Mouse (Mus musculus): ENCODE measurements around the gene Sbf2. TPM values are rescaled to one million over a fixed set of nuclear protein-coding genes. Genes with fewer than 3 reads are reported as not detected.
"Not testable (repeated sequence)": the region's sequence is repeated elsewhere in the genome, so short reads cannot be mapped to it uniquely, and the experiment has no call there.

The Sbf2 gene
- polyA plus RNA-seq, 1 experiment from 2014 or later = 62.1 TPM

DNA sequence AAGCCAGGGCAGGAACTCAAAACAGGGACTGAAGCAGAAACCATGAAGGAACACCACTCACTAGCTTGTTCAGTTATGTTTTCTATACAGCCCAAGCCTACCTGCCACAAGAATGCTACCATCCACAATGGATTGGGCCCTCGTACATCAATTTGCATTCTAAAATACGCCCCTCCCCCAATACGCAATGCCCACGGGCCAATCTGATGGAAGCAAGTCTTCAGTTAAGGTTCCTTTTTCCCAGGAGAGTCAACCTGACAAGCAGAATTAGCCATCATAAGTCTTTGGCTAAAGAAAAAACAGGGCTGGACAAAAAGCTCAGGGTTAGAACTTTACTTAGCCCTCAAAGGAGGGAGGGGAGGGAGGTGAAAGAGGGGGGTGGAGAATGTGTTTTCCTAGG is 9.2 kb downstream of the Sbf2 start:
- H3K9ac ChIP-seq = no peak overlapping the region
- no peak overlapping the region for H3K4me2 ChIP-seq
- WGBS = 77% methylated on average over 4 of the region's 4 CpGs
- no peak for ATAC-seq (ENCODE audit: low FRiP score)
- no peak overlapping the region for H3K27ac ChIP-seq
- H3K4me3 ChIP-seq = no peak overlapping the region
- no peaks in the 10 kb centered on the region for H3K27me3 ChIP-seq
- H3K9me3 ChIP-seq = no peaks in the 10 kb centered on the region
- no peaks in the 10 kb centered on the region; the same call in 1 of the 2 replicates for H3K4me1 ChIP-seq (replicated peaks)
- no peaks in the 10 kb centered on the region for H3K36me3 ChIP-seq

DNA sequence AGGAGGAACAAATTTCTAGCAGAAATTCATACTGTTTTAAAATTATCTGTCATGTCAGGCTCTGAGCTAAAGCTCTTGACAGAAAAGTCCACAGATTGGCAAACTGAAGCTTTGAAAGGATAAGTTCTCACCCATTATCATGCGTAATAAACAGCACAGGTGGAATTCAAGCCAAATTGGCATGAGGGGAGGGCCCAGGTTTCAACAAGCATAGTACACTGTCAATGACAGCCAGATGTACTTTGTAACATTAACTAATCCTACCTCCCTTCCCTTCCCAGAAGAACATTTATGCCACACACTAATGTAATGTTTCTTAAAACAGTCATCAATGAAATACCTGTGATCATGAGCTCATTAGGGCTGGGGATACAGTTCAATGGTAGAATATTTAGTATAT is 17.6 kb downstream of the Sbf2 start:
- no peaks in the 10 kb centered on the region for H3K27me3 ChIP-seq
- H3K4me3 ChIP-seq = no peak overlapping the region
- H3K9ac ChIP-seq = no peak overlapping the region
- H3K27ac ChIP-seq = no peak overlapping the region
- 93% methylated on average over 1 of the region's 1 CpGs for WGBS
- H3K36me3 ChIP-seq = peaks cover 7% of the 10 kb centered on the region
- no peaks in the 10 kb centered on the region for H3K9me3 ChIP-seq
- H3K4me1 ChIP-seq (replicated peaks) = no peaks in the 10 kb centered on the region
- H3K4me2 ChIP-seq = no peak overlapping the region
- no peak for ATAC-seq (ENCODE audit: low FRiP score)

GRCm38 (mm10) chr7:110593991-110594390 is 20.7 kb downstream of the Sbf2 start:
- H3K9ac ChIP-seq; H3K4me3 ChIP-seq; H3K9me3 ChIP-seq; H3K27ac ChIP-seq; H3K27me3 ChIP-seq; H3K4me2 ChIP-seq; ATAC-seq (ENCODE audit: low FRiP score); H3K36me3 ChIP-seq; H3K4me1 ChIP-seq (replicated peaks): not testable (repeated sequence)
- WGBS = 93% methylated on average over 3 of the region's 3 CpGs

DNA sequence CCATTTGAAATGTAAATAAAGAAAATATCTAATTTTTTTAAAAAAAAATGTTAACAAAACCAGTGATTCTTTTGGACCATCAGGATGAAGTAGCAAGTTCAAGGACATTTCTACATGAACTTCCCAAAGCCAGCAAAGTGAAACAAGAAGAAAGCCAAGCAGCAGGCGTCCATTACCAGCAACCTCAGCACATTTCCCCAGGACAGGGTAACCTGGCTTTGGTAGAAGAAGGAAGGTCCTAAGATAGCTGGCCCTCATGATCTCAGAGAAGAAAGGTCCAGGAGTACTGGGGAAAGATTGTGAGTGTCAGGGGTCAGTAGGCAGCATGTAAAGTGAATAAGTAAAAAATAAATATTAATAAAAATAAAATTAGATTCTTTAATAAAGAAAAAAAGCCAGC is 27.0 kb downstream of the Sbf2 start:
- no peaks in the 10 kb centered on the region for H3K27me3 ChIP-seq
- H3K4me2 ChIP-seq = no peak overlapping the region
- no peak for ATAC-seq (ENCODE audit: low FRiP score)
- H3K9me3 ChIP-seq = no peaks in the 10 kb centered on the region
- H3K4me3 ChIP-seq = no peak overlapping the region
- H3K9ac ChIP-seq = no peak overlapping the region
- H3K36me3 ChIP-seq = no peaks in the 10 kb centered on the region
- WGBS = 79% methylated on average over 1 of the region's 1 CpGs
- no peaks in the 10 kb centered on the region for H3K4me1 ChIP-seq (replicated peaks)
- no peak overlapping the region for H3K27ac ChIP-seq

DNA sequence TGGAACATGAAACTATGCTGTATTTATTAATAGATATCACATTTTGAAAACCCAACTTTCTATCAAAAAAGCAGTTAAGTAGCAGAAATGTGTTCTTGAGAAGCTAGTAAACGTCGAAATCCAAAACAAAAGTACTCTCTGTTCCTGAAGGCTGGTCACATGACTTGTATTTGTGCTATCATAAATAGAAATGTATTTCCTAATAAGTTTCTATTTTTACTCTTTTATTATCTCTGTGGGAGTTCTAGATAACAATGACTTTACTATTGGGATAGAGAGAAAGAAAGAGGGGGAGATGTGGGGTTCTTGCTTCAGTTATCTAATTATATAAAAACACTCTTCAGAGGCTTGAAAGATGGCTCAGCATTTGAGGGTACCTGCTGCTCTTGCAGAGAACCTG is 29.5 kb downstream of the Sbf2 start:
- H3K27me3 ChIP-seq = no peaks in the 10 kb centered on the region
- no peaks in the 10 kb centered on the region for H3K9me3 ChIP-seq
- H3K27ac ChIP-seq = no peak overlapping the region
- H3K4me1 ChIP-seq (replicated peaks) = no peaks in the 10 kb centered on the region
- H3K9ac ChIP-seq = no peak overlapping the region
- no peak overlapping the region for H3K4me3 ChIP-seq
- ATAC-seq (ENCODE audit: low FRiP score) = no peak
- 81% methylated on average over 2 of the region's 2 CpGs for WGBS
- H3K36me3 ChIP-seq = no peaks in the 10 kb centered on the region
- H3K4me2 ChIP-seq = no peak overlapping the region

DNA sequence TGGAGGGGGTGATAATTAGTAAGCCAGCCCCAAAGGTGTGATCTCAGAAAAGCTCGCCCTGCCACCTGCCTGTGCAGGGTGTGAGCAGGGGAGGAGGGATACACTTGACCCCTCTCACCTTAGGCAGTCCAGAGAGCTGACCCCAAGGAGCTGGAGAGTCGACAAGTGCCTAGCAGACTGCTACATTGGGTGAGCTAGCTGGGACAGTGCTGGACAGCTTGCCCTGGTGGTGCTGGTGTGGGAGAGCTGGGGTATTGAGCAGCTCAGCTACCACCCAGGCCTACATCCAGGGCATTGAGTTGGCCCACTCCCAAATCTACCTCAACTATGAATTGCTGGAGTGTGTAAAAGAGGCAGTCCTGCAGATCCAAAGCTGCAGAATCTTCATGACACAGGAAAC is 30.6 kb downstream of the Sbf2 start:
- ATAC-seq (ENCODE audit: low FRiP score) = peak; percentile 49; the same call in 1 of the 2 replicates
- H3K4me2 ChIP-seq = no peak overlapping the region
- no peaks in the 10 kb centered on the region for H3K9me3 ChIP-seq
- H3K4me1 ChIP-seq (replicated peaks) = no peaks in the 10 kb centered on the region
- WGBS = 78% methylated on average over 2 of the region's 2 CpGs
- H3K27me3 ChIP-seq = no peaks in the 10 kb centered on the region
- no peak overlapping the region for H3K4me3 ChIP-seq
- H3K9ac ChIP-seq = no peak overlapping the region
- H3K27ac ChIP-seq = no peak overlapping the region
- H3K36me3 ChIP-seq = no peaks in the 10 kb centered on the region

DNA sequence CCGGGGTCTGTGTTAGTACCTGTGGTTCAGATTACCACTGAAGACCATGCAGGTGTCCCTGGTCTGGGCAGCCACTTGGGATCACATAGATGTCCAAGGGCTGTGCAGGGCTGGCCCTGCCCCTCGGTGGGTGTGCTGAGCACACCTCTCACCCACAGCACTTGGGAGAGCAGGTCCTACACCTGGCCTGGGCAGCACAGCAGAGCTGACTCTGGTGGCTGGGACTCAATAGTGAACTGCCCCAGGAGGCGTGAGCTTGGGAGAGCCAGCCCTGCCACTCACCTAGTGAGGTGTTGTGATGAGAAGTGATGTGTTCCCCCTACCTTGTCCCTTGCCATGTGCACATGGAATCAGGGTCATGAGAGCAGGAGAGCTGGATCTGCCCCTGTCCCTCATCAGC is 31.0 kb downstream of the Sbf2 start:
- no peaks in the 10 kb centered on the region for H3K36me3 ChIP-seq
- H3K27me3 ChIP-seq = no peaks in the 10 kb centered on the region
- H3K9ac ChIP-seq = no peak overlapping the region
- peak; percentile 57 for ATAC-seq (ENCODE audit: low FRiP score)
- no peaks in the 10 kb centered on the region for H3K4me1 ChIP-seq (replicated peaks)
- H3K9me3 ChIP-seq = no peaks in the 10 kb centered on the region
- no peak overlapping the region for H3K4me2 ChIP-seq
- 94% methylated on average over 3 of the region's 3 CpGs for WGBS
- H3K4me3 ChIP-seq = no peak overlapping the region
- H3K27ac ChIP-seq = no peak overlapping the region

DNA sequence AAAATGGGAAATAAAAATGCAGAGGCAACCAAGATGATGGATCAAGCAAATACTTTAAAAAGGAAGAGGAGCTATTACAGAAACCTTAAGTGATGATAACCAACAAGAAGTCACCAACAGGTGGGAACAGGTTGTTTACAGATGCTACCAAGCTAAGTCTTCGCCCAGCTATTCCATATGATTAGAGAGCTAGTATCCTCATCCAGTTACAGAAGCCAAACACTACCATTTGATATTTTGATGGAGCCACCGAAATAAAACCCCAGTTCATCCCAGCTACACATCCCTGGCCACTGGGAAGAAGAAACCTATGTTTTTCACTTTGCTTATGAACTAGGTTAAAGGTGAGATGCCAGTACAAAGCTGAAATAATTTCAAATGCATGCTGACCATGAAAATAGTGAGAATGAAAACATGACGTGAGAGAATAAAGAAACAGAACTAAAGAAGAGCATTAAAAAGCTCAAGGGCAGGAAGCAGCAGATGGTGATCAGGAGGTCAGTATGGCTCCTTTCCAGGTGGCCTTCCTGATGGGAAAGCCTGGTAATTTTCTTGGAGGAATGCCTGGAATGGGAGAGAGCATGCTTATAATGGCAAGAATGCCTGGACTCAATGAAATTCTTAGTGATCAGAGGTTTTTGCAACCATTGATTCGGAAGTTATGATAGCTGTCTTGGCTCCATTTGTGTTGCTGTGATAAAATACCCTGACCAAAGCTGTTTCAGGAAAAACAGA is 48.7 kb downstream of the Sbf2 start:
- Histone ChIP-seq H3K4me3 (no peak overlapping the region), H3K36me3 (peaks cover 3% of the 10 kb centered on the region; the same call in 1 of the 2 replicates), H3K9me3 (no peaks in the 10 kb centered on the region), H3K9ac (no peak overlapping the region), H3K27me3 (no peaks in the 10 kb centered on the region), H3K27ac (no peak overlapping the region), H3K4me2 (no peak overlapping the region), H3K4me1 (replicated peaks) (0 out of 2 replicates have a peak, but pooled peaks cover 3% of the 10 kb centered on the region)
- ATAC-seq (ENCODE audit: low FRiP score) = no peak
- WGBS = 87% methylated on average over 4 of the region's 4 CpGs

DNA sequence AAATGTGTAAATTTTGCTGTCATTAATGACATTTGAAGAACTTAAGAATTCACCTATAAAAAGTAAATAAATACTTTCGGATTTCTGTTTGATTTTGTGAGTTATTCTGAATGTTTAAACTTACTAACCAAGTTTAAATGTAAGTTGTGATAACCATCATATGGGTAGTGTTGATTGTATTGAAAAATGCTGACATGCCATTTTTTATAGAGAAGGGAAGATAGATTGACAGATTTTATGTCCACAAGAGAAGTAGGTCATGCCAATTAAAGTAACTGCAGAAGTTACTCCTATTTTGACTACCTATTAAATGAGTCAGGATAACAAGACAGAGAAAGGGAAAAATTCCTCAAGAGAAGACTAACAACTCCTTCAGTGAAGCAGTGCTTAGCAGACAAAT is 53.1 kb downstream of the Sbf2 start:
- Histone ChIP-seq H3K27me3 (no peaks in the 10 kb centered on the region), H3K9me3 (no peaks in the 10 kb centered on the region), H3K27ac (no peak overlapping the region), H3K4me1 (replicated peaks) (0 out of 2 replicates have a peak, but pooled peaks cover 3% of the 10 kb centered on the region), H3K4me2 (no peak overlapping the region), H3K9ac (no peak overlapping the region), H3K4me3 (no peak overlapping the region), H3K36me3 (peaks cover 14% of the 10 kb centered on the region)
- WGBS = 90% methylated on average over 1 of the region's 1 CpGs
- no peak for ATAC-seq (ENCODE audit: low FRiP score)

- Histone ChIP-seq H3K27me3 (no peaks in the 10 kb centered on the region), H3K4me1 (replicated peaks) (no peaks in the 10 kb centered on the region), H3K9ac (no peak overlapping the region), H3K36me3 (peaks cover 14% of the 10 kb centered on the region), H3K9me3 (no peaks in the 10 kb centered on the region), H3K27ac (no peak overlapping the region), H3K4me3 (no peak overlapping the region), H3K4me2 (no peak overlapping the region)
- ATAC-seq (ENCODE audit: low FRiP score) = no peak
These were observed 57.7 kb downstream of the Sbf2 start for GRCm38 (mm10) chr7:110557001-110557400.

GRCm38 (mm10) chr7:110556221-110556620 is 58.5 kb downstream of the Sbf2 start:
- Histone ChIP-seq H3K9ac (no peak overlapping the region), H3K4me2 (no peak overlapping the region), H3K27me3 (no peaks in the 10 kb centered on the region), H3K4me3 (no peak overlapping the region), H3K27ac (no peak overlapping the region), H3K36me3 (peaks cover 14% of the 10 kb centered on the region), H3K4me1 (replicated peaks) (no peaks in the 10 kb centered on the region), H3K9me3 (no peaks in the 10 kb centered on the region)
- no peak for ATAC-seq (ENCODE audit: low FRiP score)

DNA sequence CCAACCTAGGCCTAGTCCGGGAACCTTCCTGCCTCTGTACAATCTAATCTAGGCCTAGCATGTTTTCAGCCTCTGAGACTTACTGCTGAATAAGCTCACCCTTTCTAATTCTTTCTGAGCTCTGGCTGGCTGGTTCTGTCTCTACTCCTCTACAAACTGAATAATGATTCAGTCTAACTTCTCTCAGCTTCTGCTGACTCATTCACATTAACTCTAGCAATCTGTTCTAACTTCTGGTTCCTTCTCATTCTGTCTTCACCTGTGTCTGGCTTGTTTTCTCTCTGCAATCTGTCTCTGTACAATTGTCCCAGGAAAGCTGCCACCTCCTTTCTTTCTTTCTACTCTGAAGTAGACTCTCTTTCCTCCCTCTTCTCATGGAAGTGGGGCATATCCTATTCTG is 59.5 kb downstream of the Sbf2 start:
- ATAC-seq (ENCODE audit: low FRiP score) = no peak
- H3K4me1 ChIP-seq (replicated peaks) = no peaks in the 10 kb centered on the region
- no peak overlapping the region for H3K4me3 ChIP-seq
- no peak overlapping the region for H3K27ac ChIP-seq
- no peak overlapping the region for H3K9ac ChIP-seq
- peaks cover 14% of the 10 kb centered on the region for H3K36me3 ChIP-seq
- no peaks in the 10 kb centered on the region for H3K9me3 ChIP-seq
- H3K4me2 ChIP-seq = no peak overlapping the region
- 95% methylated on average over 1 of the region's 1 CpGs for WGBS
- H3K27me3 ChIP-seq = no peaks in the 10 kb centered on the region

DNA sequence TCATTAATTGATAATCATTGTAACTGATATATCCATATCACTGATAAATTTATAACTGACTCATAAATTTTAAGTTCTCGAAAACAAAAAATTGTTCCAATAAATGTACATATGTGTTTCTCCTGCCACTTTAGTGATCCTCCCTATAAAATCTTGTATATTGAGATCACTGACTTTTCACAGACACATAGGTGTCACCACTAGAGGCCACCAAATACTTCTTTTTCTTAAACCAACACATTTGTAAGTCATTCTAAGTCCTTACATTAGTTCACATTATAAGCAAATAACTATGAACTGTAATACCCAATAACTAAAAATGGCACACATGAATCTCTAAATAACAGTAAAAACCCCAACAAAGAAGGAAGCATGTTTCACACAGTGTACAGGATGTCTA is 66.5 kb downstream of the Sbf2 start:
- H3K9me3 ChIP-seq = no peaks in the 10 kb centered on the region
- no peak overlapping the region for H3K4me2 ChIP-seq
- H3K9ac ChIP-seq = no peak overlapping the region
- WGBS = 92% methylated on average over 1 of the region's 1 CpGs
- H3K27ac ChIP-seq = no peak overlapping the region
- H3K36me3 ChIP-seq = no peaks in the 10 kb centered on the region
- no peak overlapping the region for H3K4me3 ChIP-seq
- H3K27me3 ChIP-seq = no peaks in the 10 kb centered on the region
- H3K4me1 ChIP-seq (replicated peaks) = no peaks in the 10 kb centered on the region
- ATAC-seq (ENCODE audit: low FRiP score) = no peak

All from hindbrain, embryonic 13.5 days (tissue).